Mouse (Mus musculus): ENCODE results near the gene Gpx5. TPM values are rescaled to one million over a fixed set of nuclear protein-coding genes. Genes with fewer than 3 reads are reported as not detected.

Gpx5 gene
- polyA plus RNA-seq (2012; rRNA removed): 0.05 and 0.06 TPM in 2 replicates

DNA sequence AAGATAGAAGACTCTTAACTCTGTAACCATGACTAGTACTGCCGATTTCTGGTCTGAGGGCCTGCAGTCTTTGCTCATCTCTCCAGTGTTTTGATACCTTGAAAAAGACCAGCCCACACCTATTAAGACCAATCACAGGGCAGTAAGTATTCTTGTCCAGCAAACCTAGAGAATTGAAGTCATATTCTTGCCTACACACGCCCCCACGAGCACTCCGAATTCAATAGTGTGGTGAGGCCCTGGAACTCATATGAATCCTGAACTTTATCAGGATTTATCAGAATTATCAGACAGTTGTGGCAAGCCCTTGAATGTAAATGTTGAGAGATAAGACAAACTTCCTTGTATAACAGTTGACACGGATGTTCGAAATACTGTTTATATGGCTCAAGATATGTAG lies at the start of gene Gpx5:
TSS of gene Gpx5 (minus strand) at position 101 of the 400 bp plus-strand sequence.

DNA sequence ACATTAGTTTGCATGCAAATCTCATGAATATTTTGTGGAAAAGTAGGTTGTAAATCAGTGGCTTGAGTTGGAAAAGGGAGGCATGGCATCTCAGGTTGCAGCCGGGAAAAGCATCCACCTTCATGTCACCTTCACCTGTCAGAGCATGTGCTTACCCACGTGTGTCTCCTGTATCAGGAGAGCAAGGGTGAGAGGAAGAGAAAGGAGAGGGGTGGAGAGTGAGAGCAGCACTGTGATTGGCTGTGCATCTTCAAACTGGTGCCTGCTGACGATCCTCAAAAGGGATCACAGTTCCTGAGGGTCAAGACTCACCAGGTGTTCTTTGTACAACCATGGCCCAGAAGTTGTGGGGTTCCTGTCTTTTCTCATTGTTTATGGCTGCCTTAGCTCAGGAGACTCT lies 19.4 kb upstream of the Gpx5 start, which contains the start of gene Gpx6:
TSS of gene Gpx6 (plus strand) at position 200 of the 400 bp plus-strand sequence.

Other genes with a start within 250 kb of the Gpx5 start
- not detected in 2 replicates for gene Olfr1370, start 217.8 kb downstream of the Gpx5 start, polyA plus RNA-seq (2012; rRNA removed)
- gene Olfr1369-ps1, start 181.2 kb downstream of the Gpx5 start, polyA plus RNA-seq (2012; rRNA removed): not detected in 2 replicates
- not detected in 2 replicates for gene Olfr263, start 163.1 kb downstream of the Gpx5 start, polyA plus RNA-seq (2012; rRNA removed)
- not detected in 2 replicates for gene Olfr1368, start 146.9 kb downstream of the Gpx5 start, polyA plus RNA-seq (2012; rRNA removed)
- 60.6 and 61.1 TPM in 2 replicates for gene Trim27, start 113.3 kb downstream of the Gpx5 start, polyA plus RNA-seq (2012; rRNA removed)
- gene Gpx6, start 19.4 kb upstream of the Gpx5 start, polyA plus RNA-seq (2012; rRNA removed): 0.27 and 0.28 TPM in 2 replicates
- not detected in 2 replicates for gene Olfr1367, start 54.2 kb upstream of the Gpx5 start, polyA plus RNA-seq (2012; rRNA removed)
- gene Zscan12, start 70.1 kb upstream of the Gpx5 start, polyA plus RNA-seq (2012; rRNA removed): 9.0 TPM in 2 replicates
- 66.5 and 71.3 TPM in 2 replicates for gene Zkscan3, start 110.0 kb upstream of the Gpx5 start, polyA plus RNA-seq (2012; rRNA removed)
- 3.7 and 4.3 TPM in 2 replicates for gene Pgbd1, start 148.3 kb upstream of the Gpx5 start, polyA plus RNA-seq (2012; rRNA removed)
- 39.3 and 43.0 TPM in 2 replicates for gene Zscan26, start 161.0 kb upstream of the Gpx5 start, polyA plus RNA-seq (2012; rRNA removed)
- gene Nkapl, start 175.8 kb upstream of the Gpx5 start, polyA plus RNA-seq (2012; rRNA removed): 0.78 and 0.91 TPM in 2 replicates
- 6.5 and 7.1 TPM in 2 replicates for gene Zkscan4, start 186.2 kb upstream of the Gpx5 start, polyA plus RNA-seq (2012; rRNA removed)
- not detected in 2 replicates for gene Gm10065, start 186.7 kb upstream of the Gpx5 start, polyA plus RNA-seq (2012; rRNA removed)
- 0.43 and 0.57 TPM in 2 replicates for gene AK157302, start 202.5 kb upstream of the Gpx5 start, polyA plus RNA-seq (2012; rRNA removed)
- 3.5 and 11.8 TPM in 2 replicates for gene Gm11273, start 208.7 kb upstream of the Gpx5 start, polyA plus RNA-seq (2012; rRNA removed)
- gene Zkscan8, start 238.4 kb upstream of the Gpx5 start, polyA plus RNA-seq (2012; rRNA removed): 7.2 and 7.3 TPM in 2 replicates